Mouse (Mus musculus) liver, adult 2 months (tissue): ENCODE results near the gene Dyrk3. TPM values are rescaled to one million over a fixed set of nuclear protein-coding genes. Genes with fewer than 3 reads are reported as not detected.

Source experiments
- DNase-seq: peaks from one replicate; pipeline ENCODE4 v3.0.0-alpha.2; 2011; ENCODE audit warnings: low read depth, low spot score; ENCODE audit errors: extremely low read depth
- H3K27ac ChIP-seq: fragments of 200-500 bp; replicated peaks from 2 replicates; pipeline ENCODE4 v1.5.1; 2012; ENCODE audit warnings: low read depth, mild to moderate bottlenecking, control low read depth, inconsistent platforms, low read length; ENCODE audit not compliant: insufficient read depth
- H3K27me3 ChIP-seq: fragments of 200-500 bp; 2 replicates; pipeline ENCODE4 v1.6.1; 2012; ENCODE audit warnings: mild to moderate bottlenecking, moderate library complexity, low read length, inconsistent platforms; ENCODE audit not compliant: control insufficient read depth, insufficient read depth
- H3K36me3 ChIP-seq: fragments of 200-500 bp; 2 replicates; pipeline ENCODE4 v1.6.1; 2012; ENCODE audit warnings: low read length, inconsistent platforms; ENCODE audit not compliant: control insufficient read depth, insufficient read depth
- H3K4me1 ChIP-seq: fragments of 200-500 bp; 2 replicates; pipeline ENCODE4 v1.6.1; 2011; ENCODE audit warnings: low read length; ENCODE audit not compliant: control insufficient read depth, insufficient read depth
- H3K4me3 ChIP-seq: fragments of 200-500 bp; 2 replicates; pipeline ENCODE4 v1.5.1; 2011; ENCODE audit warnings: low read depth, mild to moderate bottlenecking, control low read depth, low read length, moderate library complexity; ENCODE audit not compliant: insufficient read depth
- H3K79me2 ChIP-seq: fragments of 200-500 bp; 2 replicates; pipeline ENCODE4 v1.6.1; 2012; ENCODE audit warnings: inconsistent platforms, mild to moderate bottlenecking, low read length, moderate library complexity; ENCODE audit not compliant: control insufficient read depth, insufficient read depth
- H3K9ac ChIP-seq: fragments of 200-500 bp; 2 replicates; pipeline ENCODE4 v1.6.1; 2012; ENCODE audit warnings: low read depth, mild to moderate bottlenecking, control low read depth, inconsistent platforms, low read length
- CTCF ChIP-seq: fragments of 200-500 bp; IDR thresholded peaks from 2 replicates; pipeline ENCODE4 v1.5.1; 2011; ENCODE audit warnings: low read depth, low read length, control low read depth
- POLR2A ChIP-seq: fragments of 200-500 bp; IDR thresholded peaks from 2 replicates; pipeline ENCODE4 v1.6.1; 2011; ENCODE audit warnings: low read length, control low read depth; ENCODE audit not compliant: insufficient read depth; ENCODE audit errors: extremely low read depth
- WGBS: fragments of 180-500 bp; shearing (Covaris S2); methylation state at CpG from one replicate; pipeline ENCODE4 v1.1.7; 2018; 5-methylcytosine and 5-hydroxymethylcytosine counted together
- polyA plus RNA-seq: library from polyadenylated mRNA; depleted of rRNA; stranded (reverse); fragments of >200 nt; gene quantifications from 2 replicates; pipeline ENCODE4 v1.2.3, GENCODE M21; 2012
- total RNA-seq: library from RNA; depleted of rRNA; stranded (reverse); fragments of >200 nt; gene quantifications from 2 replicates; pipeline ENCODE4 v1.2.3, GENCODE M21; 2014

Dyrk3 gene
- total and polyA plus RNA-seq, 2 experiments = 0.50 to 1.3 TPM

DNA sequence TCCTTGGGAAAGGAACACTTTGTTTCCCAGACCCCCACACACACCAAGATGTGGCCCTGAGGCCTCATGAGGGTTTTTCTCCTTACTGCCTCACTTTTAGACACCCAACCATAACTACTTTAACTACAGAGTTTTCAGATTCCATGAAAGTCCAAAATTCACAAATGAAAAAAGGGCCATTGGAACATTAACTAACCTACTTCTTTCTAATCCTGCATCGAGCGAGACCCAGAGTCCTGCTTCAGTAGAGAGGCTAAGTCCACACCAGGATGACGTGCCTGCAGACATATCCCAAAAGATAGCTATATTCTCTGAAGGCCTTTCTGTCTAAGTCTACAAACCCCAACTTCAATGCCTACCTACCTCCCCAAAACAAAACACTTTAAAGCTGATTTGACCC lies 45.3 kb downstream of the Dyrk3 start:
- H3K79me2 ChIP-seq = peaks cover 61% of the 10 kb centered on the region
- no peak overlapping the region for H3K4me3 ChIP-seq
- H3K36me3 ChIP-seq = no peaks in the 10 kb centered on the region
- 24% methylated on average over 3 of the region's 3 CpGs for WGBS
- peak; percentile 69 for DNase-seq
- H3K27ac ChIP-seq = peak overlapping the region; percentile 59
- H3K4me1 ChIP-seq = peaks cover 63% of the 10 kb centered on the region
- no peaks in the 10 kb centered on the region for H3K27me3 ChIP-seq
- TF ChIP-seq POLR2A = no peak
- no peak for TF ChIP-seq CTCF
- H3K9ac ChIP-seq = 0 out of 2 replicates have a peak overlapping the region, but pooled peaks have one; percentile 14

- no peaks in the 10 kb centered on the region for H3K27me3 ChIP-seq
- no peak for TF ChIP-seq POLR2A
- TF ChIP-seq CTCF = no peak
- H3K4me1 ChIP-seq = peaks cover 66% of the 10 kb centered on the region
- no peak for DNase-seq
- H3K4me3 ChIP-seq = no peak overlapping the region
- H3K27ac ChIP-seq = peak overlapping the region; percentile 50
- H3K36me3 ChIP-seq = no peaks in the 10 kb centered on the region
- 82% methylated on average over 3 of the region's 3 CpGs for WGBS
- H3K79me2 ChIP-seq = peaks cover 64% of the 10 kb centered on the region
- H3K9ac ChIP-seq = no peak overlapping the region
These were observed 46.0 kb downstream of the Dyrk3 start for GRCm38 (mm10) chr1:131092173-131092572.

DNA sequence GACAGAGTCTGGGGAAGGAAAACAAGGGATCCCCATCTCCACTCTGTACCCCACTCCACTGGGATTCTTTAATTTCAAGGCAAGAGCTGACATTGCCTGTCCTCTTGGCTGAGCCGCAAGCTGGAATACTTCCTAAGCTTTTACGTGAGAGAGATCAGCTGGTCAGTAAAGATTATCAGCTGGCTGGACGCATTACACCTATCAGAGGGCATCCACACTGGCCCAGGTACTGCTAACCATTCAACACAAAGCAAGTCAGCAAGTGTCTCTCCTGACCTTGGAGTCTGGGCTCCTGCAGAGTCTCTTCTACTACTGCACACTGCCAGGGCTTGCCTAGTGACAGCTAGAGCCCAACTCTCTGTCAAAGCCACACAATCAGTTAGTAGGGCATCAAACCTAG lies 46.7 kb downstream of the Dyrk3 start:
- 26% methylated on average over 3 of the region's 3 CpGs for WGBS
- H3K27ac ChIP-seq = peak overlapping the region; percentile 92
- peaks cover 72% of the 10 kb centered on the region for H3K4me1 ChIP-seq
- H3K79me2 ChIP-seq = peaks cover 61% of the 10 kb centered on the region
- peak; percentile 88 for DNase-seq
- no peak for TF ChIP-seq CTCF
- H3K9ac ChIP-seq = peak overlapping the region; percentile 53
- no peaks in the 10 kb centered on the region for H3K27me3 ChIP-seq
- H3K36me3 ChIP-seq = no peaks in the 10 kb centered on the region
- no peak overlapping the region for H3K4me3 ChIP-seq

DNA sequence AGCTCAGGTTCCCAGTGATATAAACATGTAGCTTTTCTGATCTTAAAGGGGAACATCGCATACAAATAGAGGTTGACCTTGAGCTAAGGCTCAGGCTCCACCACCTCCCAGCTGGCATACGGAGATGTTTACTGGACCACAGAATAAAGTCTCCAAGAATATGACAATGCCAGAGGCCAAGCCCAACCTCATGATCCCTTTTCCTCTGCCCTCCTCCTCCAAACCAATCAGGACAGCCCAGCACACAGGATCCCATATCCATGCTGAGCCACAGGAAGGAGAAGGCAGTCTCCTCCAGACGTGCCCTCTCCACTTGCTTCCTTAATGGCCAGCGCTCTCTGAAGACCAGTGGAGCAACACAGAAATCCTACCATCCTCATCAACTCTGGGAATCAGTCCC lies 47.3 kb downstream of the Dyrk3 start:
- H3K27ac ChIP-seq = peak overlapping the region; percentile 92

GRCm38 (mm10) chr1:131090261-131090660 lies 47.9 kb downstream of the Dyrk3 start:
- H3K27ac ChIP-seq = peak overlapping the region; percentile 97
- peak; percentile 95 for DNase-seq
- no peaks in the 10 kb centered on the region for H3K27me3 ChIP-seq
- peaks cover 66% of the 10 kb centered on the region for H3K79me2 ChIP-seq
- H3K9ac ChIP-seq = peak overlapping the region; percentile 53
- H3K4me3 ChIP-seq = no peak overlapping the region
- WGBS = 3% methylated on average over 5 of the region's 5 CpGs
- TF ChIP-seq POLR2A = no peak
- no peak for TF ChIP-seq CTCF
- peaks cover 73% of the 10 kb centered on the region for H3K4me1 ChIP-seq
- H3K36me3 ChIP-seq = no peaks in the 10 kb centered on the region

More for the DNA sequence above, 47.3 kb downstream of the Dyrk3 start:
- Histone ChIP-seq H3K4me1 (peaks cover 76% of the 10 kb centered on the region), H3K4me3 (no peak overlapping the region), H3K27me3 (no peaks in the 10 kb centered on the region), H3K79me2 (peaks cover 67% of the 10 kb centered on the region), H3K9ac (peak overlapping the region; percentile 53), H3K36me3 (no peaks in the 10 kb centered on the region)
- DNase-seq = peak; percentile 61
- 34% methylated on average over 4 of the region's 4 CpGs for WGBS
- TF ChIP-seq CTCF (no peak), POLR2A (no peak)

DNA sequence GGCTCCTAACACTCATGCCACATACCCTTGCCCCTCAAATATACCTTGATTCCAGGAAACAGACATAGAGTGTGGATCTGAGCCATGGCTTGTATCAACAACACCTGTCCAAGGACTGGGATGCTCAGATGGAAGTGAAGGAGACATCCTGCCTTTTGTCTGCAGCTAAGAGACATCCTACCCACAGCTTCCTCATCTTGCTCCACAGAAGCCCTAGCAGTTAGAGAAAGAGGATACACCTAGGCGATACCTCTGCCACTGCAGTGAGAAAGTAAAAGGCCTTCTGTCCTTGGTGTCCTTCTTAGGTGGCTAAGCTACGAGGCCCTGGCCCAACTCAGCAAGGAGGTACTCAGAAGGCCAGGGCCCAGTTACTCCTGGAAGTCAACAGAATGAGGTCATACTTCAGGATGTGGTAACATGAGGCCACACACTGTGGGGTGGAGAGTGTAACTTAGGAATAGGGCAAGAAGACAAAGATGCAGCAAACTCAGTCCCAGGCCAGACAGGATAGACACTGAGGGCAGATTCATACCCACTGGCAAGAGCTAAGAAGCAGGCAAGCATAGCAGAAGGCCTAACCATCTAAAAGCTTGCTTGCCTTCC lies 48.5 kb downstream of the Dyrk3 start:
- H3K27me3 ChIP-seq = no peaks in the 10 kb centered on the region
- no peak overlapping the region for H3K4me3 ChIP-seq
- no peak for TF ChIP-seq CTCF
- no peak for TF ChIP-seq POLR2A
- H3K4me1 ChIP-seq = peaks cover 74% of the 10 kb centered on the region
- H3K9ac ChIP-seq = peak overlapping the region; percentile 51
- peak; percentile 85 for DNase-seq
- H3K79me2 ChIP-seq = peaks cover 65% of the 10 kb centered on the region
- H3K36me3 ChIP-seq = no peaks in the 10 kb centered on the region
- 44% methylated on average over 2 of the region's 2 CpGs for WGBS
- peak overlapping the region; percentile 97 for H3K27ac ChIP-seq
